In genomic region chr15:94968403-94969180, GRCm38 (mm10) we compare ENCODE assay signal across 15 mouse cellular contexts.
"Had no signal": no experiment of that assay in that cellular context is flagged by ENCODE, and none has a peak within 500 bp of the region (broad histone marks: within the 10 kb centered on the region; RNA-seq: fewer than 3 reads in every experiment).

No protein-coding gene starts in this region.

- H3K4me2 ChIP-seq: limb, embryonic 12.5 days; liver, embryonic 13.5 days; lung, embryonic 15.5 days; midbrain, embryonic 11.5 days; midbrain, embryonic 15.5 days; neural tube, embryonic 12.5 days had no signal

- H3K4me3 ChIP-seq: limb, embryonic 12.5 days; liver, embryonic 13.5 days; lung, embryonic 15.5 days; megakaryocyte, embryonic 14.5 days; midbrain, embryonic 15.5 days; neural tube, embryonic 12.5 days had no signal

- ATAC-seq: liver, postnatal 0 days; midbrain, embryonic 15.5 days had no signal

- H3K27me3 ChIP-seq: limb, embryonic 12.5 days; liver, embryonic 13.5 days; lung, embryonic 15.5 days; megakaryocyte, embryonic 14.5 days; midbrain, embryonic 15.5 days; neural tube, embryonic 12.5 days had no signal

- H3K27ac ChIP-seq: limb, embryonic 12.5 days; liver, embryonic 13.5 days; lung, embryonic 15.5 days; macrophage; midbrain, embryonic 15.5 days; neural tube, embryonic 12.5 days had no signal

- H3K36me3 ChIP-seq: limb, embryonic 12.5 days; liver, embryonic 13.5 days; lung, embryonic 15.5 days; midbrain, embryonic 15.5 days; neural tube, embryonic 12.5 days had no signal

- H3K9me3 ChIP-seq: limb, embryonic 12.5 days; liver, embryonic 13.5 days; lung, embryonic 15.5 days; midbrain, embryonic 15.5 days; neural tube, embryonic 12.5 days had no signal

- H3K9ac ChIP-seq: limb, embryonic 12.5 days; liver, embryonic 13.5 days; liver, postnatal 0 days; lung, embryonic 15.5 days; midbrain, embryonic 15.5 days; neural tube, embryonic 12.5 days had no signal

- H3K4me1 ChIP-seq: limb, embryonic 12.5 days; liver, embryonic 13.5 days; lung, embryonic 15.5 days; megakaryocyte, embryonic 14.5 days; midbrain, embryonic 15.5 days; neural tube, embryonic 12.5 days had no signal

- DNase-seq: kidney, adult 8-10 months; kidney, postnatal 36 days; liver; liver, embryonic 13.5 days; liver, postnatal 0 days; lung, postnatal 14 days; right cerebral cortex, postnatal 25 days; thymus, postnatal 14 days had no signal
